Mouse (Mus musculus): ENCODE measurements around the gene Ift80.
"Not testable (repeated sequence)": the region's sequence is repeated elsewhere in the genome, so short reads cannot be mapped to it uniquely, and the experiment has no call there.

Gene Ift80

DNA sequence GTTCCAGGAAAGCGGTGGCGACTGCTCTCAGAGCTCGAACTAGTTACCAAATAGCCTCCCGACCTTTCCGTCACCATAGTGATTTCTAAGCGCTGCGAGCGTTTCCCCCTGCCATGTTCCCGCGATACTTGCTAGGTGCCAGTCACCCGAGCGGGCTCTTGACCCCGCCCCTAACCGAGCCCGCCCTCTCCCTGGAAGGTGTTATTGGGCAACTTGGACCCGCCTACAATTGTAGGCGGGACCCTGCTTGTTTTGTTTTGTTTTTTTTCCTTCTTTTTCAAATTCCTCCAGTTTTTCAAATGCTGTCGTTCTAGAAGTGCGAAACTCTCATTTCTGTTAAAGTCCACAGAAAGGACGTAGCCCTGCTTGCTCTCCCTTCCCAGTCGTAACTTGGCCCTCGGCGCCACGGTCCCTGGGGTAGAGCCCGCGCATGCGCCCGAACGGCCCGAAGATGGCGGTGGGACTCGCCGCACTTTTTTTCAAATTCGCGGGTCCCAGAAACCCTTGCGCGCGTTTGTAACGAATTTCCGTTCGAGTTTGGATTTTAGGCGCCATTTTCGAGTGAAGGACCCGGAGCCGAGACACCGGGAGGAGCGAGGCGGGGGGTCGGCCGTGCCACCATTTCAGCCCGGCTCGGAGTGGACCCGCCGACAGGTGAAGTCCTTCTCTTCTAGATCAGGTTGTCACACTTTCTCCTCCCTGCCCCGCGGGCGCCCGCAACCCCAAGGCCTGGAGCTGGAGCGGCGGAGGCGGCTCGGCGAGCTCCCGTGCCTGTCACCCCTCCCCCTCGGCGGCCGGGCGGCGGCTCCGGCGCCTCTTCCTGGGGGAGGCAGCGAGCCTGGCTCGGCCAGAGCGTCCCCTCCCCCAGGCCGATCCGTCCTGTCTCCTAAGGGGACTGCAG is at the start of gene Ift80, which contains the start of gene Smc4:
TSS of gene Ift80 (minus strand) at position 134 of the 901 bp plus-strand sequence.
TSS of gene Smc4 (plus strand) at position 302 of the 901 bp plus-strand sequence.
- DNase-seq (ENCODE audit: low spot score): peak; percentile 91

DNA sequence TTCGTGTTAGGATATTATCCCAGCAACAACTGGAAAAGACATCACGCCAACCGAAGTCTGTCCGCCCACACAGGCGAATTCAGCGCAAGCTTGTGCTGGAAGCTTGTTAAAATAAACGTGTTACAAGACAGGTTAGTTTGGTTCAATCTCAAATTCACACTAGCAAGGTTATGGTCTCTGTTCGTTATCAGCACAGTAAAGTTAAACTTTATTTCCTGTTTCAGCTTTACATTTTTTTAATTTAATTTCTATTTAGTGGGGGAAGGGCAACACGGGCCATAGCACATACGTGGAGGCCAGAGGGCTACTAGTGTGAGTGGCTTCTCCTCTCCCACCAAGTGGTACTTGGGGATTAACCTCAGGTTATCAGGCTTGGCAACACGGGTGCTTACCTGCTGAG is 47.5 kb upstream of the Ift80 start:
- DNase-seq (ENCODE audit: low spot score): no peak

DNA sequence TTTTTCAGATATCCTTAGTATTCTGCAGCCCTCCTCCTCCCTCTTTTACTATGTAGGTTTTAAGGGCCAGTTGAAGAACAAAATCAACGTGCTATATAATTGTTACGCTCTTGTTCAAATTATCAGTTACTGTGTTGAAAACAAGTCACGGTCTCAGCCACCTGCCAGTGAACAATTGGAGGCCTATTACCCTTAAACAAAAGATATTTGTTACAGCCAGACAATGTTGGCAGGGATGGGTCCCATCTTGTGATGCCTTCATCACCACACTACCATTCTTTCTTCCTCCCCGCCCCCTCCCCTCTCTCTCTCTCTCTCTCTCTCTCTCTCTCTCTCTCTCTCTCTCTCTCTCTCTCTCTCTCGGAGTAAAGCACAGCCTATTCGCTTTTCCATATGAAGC is 44.6 kb upstream of the Ift80 start:
- DNase-seq (ENCODE audit: low spot score): no peak

DNA sequence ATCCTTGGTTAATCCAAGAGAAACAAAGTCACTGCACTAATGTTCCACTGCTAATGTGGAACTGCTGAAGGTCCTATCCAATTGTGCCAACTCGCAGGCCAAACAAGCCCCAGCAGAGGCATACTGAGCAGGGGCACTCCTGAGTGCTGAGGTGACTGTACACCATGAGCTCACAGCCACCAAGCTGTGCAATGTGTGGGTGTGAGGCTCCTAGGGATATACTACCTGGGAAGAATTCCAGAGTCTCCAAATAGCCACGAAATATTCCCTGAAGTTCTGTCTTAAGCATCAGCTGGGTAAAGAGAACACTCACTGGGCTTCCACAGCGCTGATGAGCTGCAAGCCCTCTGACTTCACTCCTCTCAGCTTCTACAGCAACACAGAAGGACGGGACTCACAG is 43.3 kb upstream of the Ift80 start:
- DNase-seq (ENCODE audit: low spot score): no peak

DNA sequence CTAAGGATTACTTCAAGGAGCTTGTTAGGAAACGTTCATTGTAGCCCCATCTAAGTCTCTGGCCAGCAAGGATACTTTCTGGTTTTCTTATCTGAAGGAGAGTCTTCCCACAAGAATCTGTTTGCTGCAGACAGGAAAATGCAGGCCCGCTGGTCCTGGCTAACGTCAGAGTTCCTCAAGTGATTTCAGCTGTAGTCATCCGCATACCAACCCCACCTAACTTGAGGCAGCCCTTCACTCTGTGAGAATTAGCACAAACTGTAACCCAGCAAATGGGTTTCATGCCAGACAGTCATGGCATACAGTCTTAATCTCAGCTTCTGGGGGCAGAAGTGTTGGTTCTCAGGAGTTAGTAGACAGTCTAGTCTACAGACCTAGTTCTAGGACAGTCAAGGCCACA is 42.1 kb upstream of the Ift80 start:
- no peak for DNase-seq (ENCODE audit: low spot score)

DNA sequence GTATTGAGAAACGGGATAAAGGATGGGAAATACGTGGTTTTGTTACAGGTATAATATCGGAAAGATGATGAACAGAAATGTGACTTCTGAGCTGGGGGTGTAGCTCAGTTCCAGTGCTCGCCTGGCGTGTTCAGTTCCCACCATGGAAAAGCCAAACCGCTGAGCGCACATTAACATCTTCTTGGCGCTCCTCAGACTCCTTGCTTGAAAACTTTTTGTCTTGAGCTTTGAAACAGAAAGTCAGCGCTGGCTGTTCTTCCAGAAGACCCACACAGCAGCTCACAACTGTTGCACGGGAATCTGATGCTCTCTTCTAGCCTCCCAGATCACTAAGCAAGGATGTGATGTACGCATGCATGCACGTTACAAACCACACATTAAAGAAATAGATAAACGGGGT is 41.4 kb upstream of the Ift80 start:
- peak; percentile 5 for DNase-seq (ENCODE audit: low spot score)

DNA sequence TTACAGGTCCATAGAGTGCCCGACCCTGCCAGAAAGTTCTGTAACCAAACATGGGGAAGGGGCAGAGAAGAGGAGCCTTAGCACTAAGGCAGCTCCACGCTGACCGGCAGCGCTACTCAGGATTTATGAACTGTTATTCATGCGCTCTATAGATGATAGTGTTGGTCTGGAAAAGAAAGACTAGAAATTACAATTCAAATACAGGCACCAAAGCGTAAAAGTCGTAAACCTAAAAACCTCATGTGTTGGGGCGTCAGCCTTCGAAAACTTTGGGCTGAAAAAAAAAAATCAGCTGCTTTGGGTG is 41.0 kb upstream of the Ift80 start:
- DNase-seq (ENCODE audit: low spot score): no peak

DNA sequence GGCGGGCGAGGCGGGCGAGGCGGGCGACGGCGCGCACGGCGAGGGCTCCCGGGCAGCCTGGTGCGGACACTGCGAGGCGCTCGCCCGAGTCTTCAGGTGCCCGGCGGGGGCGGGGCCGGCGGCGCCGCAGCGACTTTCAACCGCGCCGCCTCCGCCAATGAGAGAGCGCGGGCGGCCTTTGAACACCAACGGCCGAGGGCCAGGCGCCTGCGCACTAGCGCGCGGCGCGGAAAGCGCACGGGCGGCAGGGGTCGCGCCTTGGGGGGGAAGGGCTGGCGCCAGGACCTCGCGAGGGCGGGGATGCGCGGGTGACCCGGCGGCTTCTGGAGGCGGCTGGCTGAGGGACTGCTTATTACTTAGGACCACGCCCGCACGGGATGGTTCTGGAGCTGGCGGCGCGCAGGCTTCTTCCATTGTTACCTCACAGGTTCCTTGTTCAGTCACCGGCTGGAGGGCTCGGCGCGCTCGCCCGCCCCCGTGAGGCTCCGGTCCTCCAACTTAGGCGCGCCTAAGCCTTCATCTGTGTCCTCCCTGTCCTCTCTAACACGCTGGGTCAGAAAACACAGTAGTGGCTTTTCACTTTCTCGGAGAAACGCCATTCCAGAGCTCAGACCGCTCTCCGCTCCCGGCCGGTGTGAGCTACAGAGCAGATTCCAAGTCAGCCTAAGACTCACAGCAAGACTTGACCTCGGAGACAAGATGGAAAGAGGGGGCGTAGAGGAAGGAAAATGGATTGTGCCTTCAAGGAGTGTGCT is 40.5 kb upstream of the Ift80 start, which contains the start of gene Trim59:
TSS of gene Trim59 (minus strand) at position 111 of the 755 bp plus-strand sequence.
- DNase-seq (ENCODE audit: low spot score): peak; percentile 80

DNA sequence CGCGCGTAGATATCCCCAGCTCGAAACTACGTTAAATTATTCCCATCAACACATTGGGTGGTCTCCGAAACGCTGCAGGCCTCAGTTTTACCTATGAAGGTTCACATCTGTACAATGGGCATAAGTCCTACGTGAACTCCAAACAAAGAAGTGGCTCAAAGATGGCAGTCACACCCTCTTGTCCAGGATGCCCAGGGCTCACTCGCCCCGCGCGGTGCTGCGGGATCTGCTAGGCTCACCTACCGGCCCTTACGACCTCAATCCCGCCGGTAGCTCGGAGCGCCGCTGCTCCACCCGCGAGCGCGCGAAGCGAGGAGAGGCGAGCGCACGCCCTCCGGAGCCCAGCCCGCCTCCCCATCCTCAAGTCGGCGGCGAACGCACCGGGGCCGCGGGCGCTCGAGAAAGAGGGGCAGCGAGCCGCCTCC is 39.8 kb upstream of the Ift80 start:
- DNase-seq (ENCODE audit: low spot score): no peak

DNA sequence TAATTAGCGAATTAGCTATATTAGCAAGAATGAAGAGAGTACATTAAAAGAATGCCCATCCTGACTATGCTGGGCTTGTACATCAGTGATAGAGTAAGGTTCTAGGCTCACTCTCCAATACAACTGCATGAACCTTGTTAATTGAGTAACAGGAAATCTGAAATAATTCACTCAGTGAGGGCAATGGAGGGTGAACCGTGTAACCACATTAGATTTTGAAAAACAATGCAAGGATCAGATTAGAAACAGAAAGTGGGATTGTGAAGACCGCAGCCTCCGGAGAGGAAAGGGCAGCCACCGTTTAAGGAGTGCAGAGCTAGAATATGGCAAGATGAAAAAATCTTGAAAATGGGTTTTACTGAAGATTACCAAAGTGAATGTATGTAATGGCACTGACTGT is 36.9 kb upstream of the Ift80 start:
- no peak for DNase-seq (ENCODE audit: low spot score)

DNA sequence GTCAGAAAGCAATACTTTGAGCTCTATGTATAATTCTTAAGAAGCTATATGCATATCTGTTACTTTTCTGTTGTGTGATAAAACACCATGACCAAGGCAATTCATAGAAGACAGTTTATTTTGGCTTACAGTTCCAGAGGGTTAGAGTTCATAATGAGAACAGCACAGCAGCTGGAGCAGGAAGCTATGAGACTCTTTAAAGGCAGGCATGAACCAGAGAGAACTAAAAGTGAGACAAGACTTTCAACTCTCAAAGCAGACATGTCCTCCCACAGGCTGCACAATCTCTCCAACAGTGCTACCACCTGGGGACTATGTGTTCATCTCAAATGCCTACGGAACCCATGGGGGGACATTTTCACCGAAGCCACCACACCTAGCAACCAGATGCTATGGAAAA is 35.7 kb upstream of the Ift80 start:
- no peak for DNase-seq (ENCODE audit: low spot score)

DNA sequence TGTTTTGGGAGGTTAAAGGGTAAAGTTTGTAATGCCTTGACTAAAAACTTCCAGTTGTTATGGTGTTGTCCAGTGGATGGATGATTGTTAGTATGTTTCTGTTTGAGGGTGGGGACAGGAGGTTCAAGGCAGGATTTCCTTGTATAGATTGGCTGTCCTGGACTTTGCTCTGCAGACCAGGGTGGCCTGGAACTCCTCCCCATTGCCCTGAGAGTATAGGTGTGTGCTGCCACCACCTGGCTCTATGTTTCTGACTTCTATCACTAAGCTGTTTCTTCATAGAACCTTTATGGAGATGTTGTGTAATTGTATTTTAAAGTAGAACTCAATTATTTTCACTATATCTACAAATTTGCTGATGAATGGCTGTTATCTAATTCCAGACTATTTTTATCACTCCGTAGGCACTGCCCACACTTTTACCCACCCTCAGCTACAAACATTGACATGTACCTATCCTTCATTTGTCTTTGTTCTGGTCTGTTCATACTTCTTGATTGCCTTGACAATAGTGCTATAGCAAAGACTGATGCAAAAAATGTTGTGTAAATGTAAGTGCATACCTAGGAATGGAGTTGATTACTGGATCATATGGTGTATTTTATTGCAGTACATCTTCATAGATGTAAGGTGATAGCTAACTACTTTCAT is 21.9 kb upstream of the Ift80 start:
- no peak for DNase-seq (ENCODE audit: low spot score)

DNA sequence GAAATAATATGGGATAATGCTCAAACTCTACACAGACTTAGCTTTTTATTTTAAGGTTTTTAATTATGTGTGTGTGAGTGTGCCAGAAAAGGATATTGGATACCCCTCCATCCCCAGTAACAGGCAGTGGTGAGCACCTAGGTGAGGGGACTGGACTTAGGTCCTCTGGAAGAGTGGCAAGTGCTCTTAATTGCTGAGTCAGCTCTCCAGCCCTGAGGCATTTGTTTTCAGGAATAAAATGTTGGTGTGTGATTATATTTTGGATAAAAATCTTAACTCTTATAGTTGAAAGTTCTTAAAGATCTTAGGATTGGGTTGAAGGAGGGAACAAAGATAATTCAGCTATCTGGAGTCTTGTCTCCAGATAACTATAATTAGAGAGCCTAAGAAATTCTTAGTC is 16.4 kb upstream of the Ift80 start:
- no peak for DNase-seq (ENCODE audit: low spot score)

DNA sequence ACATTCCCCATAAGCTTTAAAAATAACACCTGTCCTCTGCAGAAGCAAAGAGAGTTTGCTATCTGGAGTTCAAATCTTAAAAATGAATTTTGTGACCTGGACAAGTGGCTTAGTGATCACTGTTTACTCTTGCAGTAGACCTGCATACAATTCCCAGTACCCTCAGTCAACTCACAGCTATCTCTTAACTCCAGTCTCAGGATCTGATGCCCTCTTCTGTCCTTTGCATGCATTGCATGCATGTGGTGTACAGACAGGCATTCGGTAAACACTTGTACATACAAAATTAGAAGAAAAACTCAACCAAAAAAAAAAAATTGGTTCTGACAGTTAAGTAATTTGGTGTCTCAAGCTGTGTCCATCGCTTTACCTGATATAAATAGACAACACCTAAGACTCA is 15.9 kb upstream of the Ift80 start:
- no peak for DNase-seq (ENCODE audit: low spot score)

DNA sequence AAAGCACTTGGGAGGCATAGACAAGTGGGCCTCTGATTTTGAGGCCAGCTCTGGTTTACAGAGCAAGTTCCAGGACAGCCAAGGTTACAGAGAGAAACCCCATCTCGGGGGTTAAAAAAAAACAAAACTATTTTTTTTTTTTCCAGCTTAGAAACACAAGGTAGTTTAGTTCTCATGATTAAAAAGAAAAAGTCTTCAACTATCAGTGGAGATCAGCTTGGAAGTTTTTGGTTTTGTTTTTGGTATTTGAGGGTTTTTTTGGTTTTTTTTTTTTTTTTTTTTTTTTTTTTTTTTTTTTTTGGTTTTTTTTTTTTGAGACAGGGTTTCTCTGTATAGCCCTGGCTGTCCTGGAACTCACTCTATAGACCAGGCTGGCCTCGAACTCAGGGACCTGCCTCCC is 14.3 kb upstream of the Ift80 start:
- DNase-seq (ENCODE audit: low spot score): not testable (repeated sequence)

DNA sequence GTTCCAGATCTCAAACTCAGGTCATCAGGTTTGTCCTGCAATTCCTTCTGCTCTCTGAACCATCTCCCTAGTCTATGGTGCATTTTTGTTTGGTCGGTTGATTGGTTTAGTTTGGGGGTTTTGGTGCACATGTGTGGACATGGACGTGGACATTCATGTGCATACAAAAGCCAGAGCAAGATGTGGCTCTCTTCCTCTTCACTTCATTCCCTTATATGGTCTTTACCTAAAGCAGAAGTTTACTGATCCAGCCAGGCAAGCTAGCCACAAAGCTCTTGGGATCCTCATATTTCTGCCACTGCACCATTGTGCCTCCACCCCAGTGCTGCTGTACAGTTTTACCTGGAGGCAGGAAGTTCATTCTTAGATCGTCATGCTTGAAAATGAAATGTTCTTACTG is 12.8 kb upstream of the Ift80 start:
- no peak for DNase-seq (ENCODE audit: low spot score)

DNA sequence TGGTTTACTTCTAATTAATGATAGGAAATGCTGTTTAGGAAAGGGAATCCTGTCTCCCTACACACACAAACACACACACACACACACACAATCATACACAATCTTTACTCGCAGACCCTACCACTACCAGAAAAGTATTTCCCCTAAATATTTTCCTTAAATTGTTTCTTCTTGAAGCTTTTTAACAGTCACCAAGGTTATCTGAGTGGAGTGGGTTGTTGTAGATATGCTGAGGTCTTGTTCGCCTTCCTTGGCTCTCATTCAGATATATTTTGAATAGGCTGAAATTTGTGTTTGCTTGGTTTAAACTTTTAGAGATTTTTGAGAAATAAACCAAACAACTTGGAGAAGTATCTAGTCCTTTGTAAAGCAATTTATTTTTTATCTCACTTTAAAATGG is 4.5 kb upstream of the Ift80 start:
- DNase-seq (ENCODE audit: low spot score): no peak

DNA sequence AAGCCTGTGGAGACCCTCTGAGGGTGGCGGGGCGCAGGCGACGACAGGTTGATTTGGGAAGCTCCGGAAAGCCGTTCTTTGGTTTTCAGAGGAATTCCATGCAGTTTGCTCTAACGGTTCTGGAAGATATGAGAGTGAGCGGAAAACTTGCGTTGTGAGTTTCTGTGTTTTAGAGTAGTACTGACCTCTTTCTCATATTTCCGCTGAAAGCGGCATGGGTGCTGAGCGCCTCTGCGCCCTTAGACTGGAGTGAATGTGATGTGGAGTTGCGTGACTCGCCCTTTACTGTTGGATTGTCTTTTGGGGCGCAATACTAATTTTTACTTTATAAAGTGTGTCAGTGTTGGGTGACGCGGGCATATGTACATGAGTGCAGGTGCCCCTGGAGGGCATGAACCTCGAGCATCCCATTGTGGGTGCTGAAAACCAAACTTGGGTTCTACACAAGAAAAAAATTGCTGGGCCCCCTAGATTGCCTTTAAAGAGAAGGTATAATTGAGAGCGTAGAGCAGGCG is 1.9 kb upstream of the Ift80 start:
- DNase-seq (ENCODE audit: low spot score): no peak

DNA sequence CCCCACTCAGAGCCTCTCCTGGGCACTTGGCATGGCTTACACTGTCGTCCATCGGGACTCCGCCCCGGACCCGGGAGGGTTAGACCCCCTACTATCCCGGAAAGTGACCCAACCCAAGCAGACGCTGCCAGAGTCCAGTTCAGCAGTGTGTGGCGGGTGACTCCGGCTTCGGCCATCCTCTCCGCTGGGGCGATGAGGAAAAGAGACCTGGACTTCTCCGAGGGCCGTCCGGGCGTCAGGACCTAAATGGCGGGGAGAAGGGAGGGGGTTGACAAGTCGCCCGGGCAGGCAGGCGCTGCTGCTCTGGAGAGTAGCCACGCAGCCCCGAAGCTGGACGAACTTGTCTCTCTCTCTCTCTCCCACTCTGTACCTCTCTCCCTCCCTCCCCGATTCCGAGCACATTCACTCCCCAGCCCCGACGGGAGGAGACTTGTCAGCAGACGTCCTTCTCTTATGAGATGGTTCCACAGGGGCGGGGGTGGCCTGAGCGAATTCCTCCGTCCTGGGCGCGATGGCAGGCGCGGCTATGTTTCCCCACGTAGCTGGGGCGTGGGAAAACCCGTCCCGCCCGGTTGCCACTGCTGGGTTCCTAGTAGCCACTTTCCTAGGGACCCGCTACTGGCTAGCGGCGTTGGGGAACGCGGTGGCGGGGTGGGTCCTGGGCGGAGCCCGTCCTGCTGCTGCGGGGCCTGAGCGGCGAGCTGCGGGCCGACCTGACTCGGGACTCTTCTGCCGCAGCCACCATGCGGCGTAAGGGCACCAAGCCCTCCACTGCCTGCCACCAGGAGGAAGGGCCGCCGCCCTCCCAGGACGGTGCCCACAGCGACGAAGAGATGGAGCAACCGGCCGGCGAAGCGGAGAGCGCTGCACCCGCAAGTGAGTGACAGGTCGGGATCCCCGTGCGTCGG is 1.2 kb upstream of the Ift80 start:
- peak; percentile 44 for DNase-seq (ENCODE audit: low spot score)

DNA sequence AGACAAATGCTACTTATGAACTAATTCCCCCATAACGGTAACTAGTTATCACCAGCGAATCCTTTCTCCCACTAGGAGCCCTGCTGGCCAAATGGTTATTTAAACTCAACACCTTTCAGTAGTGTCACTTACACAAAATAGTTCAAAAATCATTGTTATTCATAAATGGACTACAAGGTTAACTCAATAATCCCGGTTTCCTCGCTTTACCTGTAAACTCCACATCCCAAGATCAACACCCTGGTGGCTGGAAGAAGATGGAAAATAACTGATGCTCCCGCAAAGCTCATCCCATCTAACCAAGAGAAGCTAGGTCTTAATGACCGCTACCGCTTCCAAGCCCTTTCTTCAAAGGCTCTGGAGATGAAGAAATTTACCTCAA is 324 bp downstream of the Ift80 start:
- no peak for DNase-seq (ENCODE audit: low spot score)

DNA sequence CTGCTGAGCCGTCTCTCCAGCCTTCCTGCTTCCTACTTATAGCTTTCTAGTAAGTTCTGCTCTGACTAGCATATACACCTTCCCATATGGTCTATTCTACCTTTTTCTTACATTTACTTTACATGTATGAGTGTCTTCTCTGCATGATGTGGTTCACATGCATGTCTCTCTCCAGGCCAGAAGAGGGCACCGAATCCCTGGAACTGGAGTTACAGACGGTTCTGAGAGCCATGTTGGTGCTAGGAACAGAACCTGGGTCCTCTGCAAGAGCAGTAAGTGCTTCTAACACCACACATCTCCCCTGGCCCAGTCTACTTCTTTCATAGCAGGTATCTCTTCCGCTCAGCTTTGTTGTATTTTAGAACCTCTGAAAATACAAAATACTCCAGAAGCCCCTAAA is 1.6 kb downstream of the Ift80 start:
- DNase-seq (ENCODE audit: low spot score): no peak

DNA sequence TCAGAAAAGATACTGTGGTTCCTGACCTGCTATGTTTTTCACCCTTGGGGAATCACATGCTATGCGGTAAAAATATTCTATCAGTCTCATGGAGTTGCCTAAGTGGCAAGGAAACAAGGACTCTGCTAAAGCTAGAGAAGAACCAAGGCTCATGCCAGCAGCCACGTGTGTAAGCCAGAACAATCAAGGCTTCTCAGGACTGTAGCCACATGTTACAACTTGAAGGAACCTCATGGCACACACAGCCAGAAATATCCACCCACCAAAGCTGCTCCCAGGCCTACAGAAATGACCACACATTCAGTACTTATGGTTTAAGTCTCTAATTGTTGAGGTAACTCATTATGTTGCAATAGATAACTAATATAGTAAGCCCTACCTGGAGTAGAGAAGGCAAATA is 17.8 kb downstream of the Ift80 start:
- DNase-seq (ENCODE audit: low spot score): no peak
